Mouse (Mus musculus): ENCODE measurements around the gene Gpr12.

DNA sequence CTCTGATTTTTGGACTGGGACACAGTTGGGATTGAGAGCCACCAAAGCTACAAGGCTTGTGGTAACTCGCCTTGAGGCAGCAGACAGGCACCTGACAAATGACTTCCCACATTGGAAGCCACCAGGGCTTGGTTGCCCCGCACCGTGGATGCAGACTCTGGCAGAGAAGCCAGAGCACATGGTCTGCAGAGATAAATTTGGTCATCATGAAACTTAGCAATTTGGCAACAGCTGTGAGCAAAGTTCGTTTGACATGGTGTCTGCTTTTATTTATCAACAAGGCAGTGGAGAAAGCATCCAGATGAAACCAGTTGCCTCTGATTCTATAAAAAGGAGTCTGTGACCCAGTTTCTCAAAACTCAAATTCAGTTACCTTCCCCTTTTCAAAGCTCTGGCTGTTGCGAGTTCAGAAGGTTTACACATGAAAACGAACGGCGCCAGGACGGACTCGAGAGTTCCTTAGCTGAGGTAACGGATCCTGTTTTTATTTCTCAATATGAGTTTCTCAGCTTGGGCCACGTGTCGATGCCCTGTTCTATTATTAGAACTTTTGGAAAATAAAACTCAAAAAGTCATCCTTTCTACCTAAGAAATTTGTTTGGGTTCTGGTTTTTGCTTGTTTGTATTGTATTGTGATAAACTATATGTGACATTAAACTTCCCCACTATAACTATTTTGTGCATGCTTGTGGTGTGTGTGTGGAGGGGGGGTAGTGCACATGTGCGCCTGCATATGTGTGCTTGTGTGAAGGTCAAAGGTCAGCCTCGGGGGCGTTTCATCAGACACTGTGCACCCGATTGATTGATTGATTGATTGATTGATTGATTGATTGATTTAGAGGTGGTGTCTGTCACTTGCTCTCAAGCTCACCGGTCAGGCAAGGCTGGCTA, 11.8 kb upstream of the Gpr12 start:
- TF ChIP-seq CTCF (conservative IDR thresholded peaks at IDR 0.05; ENCODE audit: low read length) (no peak), POU5F1 (IDR thresholded peaks at IDR 0.05; ENCODE audit: borderline replicate concordance, low read length) (no peak)
